Mouse (Mus musculus): ENCODE data around the gene Hoxd12.

Hoxd12 gene

DNA sequence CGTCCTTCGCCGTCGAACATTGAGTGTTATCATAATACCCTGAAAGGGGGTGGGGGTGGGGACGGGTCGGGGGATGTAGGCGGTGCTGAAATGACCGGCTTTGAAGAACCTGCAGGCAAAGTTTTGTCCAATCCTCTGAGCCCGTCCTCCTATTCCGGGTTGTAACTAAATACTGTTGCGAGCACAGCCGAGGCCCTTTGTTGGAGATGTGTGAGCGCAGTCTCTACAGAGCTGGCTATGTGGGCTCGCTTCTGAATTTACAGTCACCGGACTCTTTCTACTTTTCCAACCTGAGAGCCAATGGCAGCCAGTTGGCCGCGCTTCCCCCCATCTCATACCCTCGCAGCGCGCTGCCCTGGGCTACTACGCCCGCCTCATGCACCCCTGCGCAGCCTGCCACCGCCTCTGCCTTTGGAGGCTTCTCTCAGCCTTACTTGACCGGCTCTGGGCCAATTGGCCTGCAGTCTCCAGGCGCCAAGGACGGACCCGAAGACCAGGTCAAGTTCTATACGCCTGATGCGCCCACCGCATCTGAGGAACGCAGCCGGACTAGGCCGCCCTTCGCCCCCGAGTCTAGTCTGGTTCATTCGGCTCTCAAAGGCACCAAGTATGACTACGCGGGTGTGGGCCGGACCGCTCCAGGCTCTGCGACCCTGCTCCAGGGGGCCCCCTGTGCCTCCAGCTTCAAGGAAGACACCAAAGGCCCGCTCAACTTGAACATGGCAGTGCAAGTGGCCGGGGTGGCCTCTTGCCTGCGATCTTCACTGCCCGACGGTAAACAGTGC, at the start of gene Hoxd12:
Gene Hoxd12, plus strand, starts transcription at position 133 of the 785 bp plus-strand sequence.
- in situ Hi-C loops (cut with MseI, MboI) = no loop called here

- in situ Hi-C loops (cut with MseI, MboI) = no loop called here
Observed at GRCm38 (mm10) chr2:74635412-74635811, 39.4 kb upstream of the Hoxd12 start.

GRCm38 (mm10) chr2:74642431-74642830, 32.4 kb upstream of the Hoxd12 start:
- in situ Hi-C loops (cut with MseI, MboI) = no loop called here

GRCm38 (mm10) chr2:74645631-74646030, 29.2 kb upstream of the Hoxd12 start:
- in situ Hi-C loops (cut with MseI, MboI) = no loop called here

DNA sequence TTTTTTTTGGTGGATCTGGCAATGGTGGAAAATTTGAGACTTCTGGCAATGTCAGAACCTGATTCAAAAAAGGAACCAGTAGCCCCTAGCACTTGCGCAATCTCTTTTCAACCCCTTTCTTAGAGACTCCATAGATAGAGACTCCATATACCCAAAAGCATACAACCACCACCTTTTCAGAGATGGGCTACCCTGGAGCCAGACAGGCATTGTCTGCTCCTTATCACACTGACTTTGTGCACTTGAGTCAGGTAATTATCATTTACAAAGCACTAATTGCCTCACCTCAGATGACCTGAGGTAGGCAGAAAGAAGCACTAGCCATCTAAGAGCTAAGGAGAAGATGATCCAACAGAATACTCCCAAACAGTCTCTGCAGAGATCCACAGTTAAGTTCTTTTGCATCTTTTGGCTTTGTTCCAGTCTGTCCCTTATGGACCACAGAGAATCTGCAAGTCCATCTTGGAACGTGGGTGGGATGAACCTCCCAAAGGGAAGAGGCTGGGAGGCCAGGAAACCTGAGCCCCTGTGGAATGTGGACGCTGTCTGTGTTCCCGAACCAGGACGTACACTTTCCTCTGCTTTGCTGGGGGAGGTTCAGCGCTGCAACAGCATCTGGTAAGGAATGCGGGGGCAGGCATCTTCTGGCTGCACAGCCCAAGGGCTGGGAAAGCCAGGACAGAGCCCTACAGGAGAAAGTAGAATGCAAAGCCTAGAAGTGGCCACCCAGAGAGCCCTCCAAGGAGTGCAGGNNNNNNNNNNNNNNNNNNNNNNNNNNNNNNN, 27.5 kb upstream of the Hoxd12 start:
- in situ Hi-C loops (cut with MseI, MboI) = no loop called here

GRCm38 (mm10) chr2:74652996-74653340, 21.8 kb upstream of the Hoxd12 start:
- in situ Hi-C loops (cut with MseI, MboI) = loop anchor here (10.0 kb wide), 1 partner anchor 588 kb away; no protein-coding TSS in a partner anchor

- in situ Hi-C loops (cut with MseI, MboI) = loop anchor here (10.0 kb wide), 1 partner anchor 589 kb away; no protein-coding TSS in a partner anchor
Observed at GRCm38 (mm10) chr2:74653781-74654535, 20.9 kb upstream of the Hoxd12 start.

GRCm38 (mm10) chr2:74654743-74655419, 19.9 kb upstream of the Hoxd12 start:
- in situ Hi-C loops (cut with MseI, MboI) = loop anchor here (10.0 kb wide), 1 partner anchor 590 kb away; no protein-coding TSS in a partner anchor

GRCm38 (mm10) chr2:74655420-74655781, 19.4 kb upstream of the Hoxd12 start:
- in situ Hi-C loops (cut with MseI, MboI) = loop anchor here (10.0 kb wide), 1 partner anchor 591 kb away; no protein-coding TSS in a partner anchor

- in situ Hi-C loops (cut with MseI, MboI) = loop anchor here (10.0 kb wide), 1 partner anchor 591 kb away; no protein-coding TSS in a partner anchor
Observed at GRCm38 (mm10) chr2:74655821-74656631, 18.8 kb upstream of the Hoxd12 start.

GRCm38 (mm10) chr2:74656632-74657021, 18.2 kb upstream of the Hoxd12 start:
- in situ Hi-C loops (cut with MseI, MboI) = loop anchor here (10.0 kb wide), 1 partner anchor 592 kb away; no protein-coding TSS in a partner anchor

- in situ Hi-C loops (cut with MseI, MboI) = loop anchor here (10.0 kb wide), 1 partner anchor 593 kb away; no protein-coding TSS in a partner anchor
Observed at GRCm38 (mm10) chr2:74657251-74658023, 17.4 kb upstream of the Hoxd12 start.

DNA sequence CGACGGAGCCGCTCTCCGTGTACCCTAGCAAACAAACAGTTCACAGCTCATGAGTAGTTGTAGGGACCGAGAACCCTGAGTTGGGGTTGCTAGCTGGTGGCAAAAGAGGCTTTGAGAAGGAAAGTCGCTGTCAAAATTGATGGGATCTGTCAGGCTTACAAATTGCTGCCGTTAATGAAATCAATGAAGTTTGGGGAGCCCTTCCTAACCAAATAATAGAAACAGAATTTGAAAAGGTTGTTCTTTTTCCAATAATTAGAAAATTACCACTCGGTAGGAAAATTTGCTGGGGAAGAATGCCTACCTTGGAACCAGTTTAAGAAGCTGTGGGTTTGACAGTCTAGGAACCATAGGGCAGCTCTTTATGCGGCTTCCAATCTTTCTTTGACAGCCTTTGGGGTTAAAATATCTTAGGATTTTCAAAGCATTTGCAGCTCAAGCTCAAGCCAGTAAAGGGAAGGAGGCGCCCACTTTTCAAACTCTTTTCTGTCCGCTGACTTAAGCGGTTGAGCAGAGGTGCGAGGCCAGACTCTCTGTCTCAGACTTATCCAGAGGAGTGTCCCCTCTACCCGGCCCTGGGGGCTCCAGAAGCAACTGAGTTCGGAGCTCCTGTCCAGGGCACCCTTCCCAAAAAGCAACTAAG, 16.7 kb upstream of the Hoxd12 start:
- in situ Hi-C loops (cut with MseI, MboI) = loop anchor here (10.0 kb wide), 1 partner anchor 593 kb away; no protein-coding TSS in a partner anchor

- in situ Hi-C loops (cut with MseI, MboI) = loop anchor here (10.0 kb wide), 1 partner anchor 594 kb away; no protein-coding TSS in a partner anchor
Observed at GRCm38 (mm10) chr2:74658667-74659371, 16.0 kb upstream of the Hoxd12 start.

DNA sequence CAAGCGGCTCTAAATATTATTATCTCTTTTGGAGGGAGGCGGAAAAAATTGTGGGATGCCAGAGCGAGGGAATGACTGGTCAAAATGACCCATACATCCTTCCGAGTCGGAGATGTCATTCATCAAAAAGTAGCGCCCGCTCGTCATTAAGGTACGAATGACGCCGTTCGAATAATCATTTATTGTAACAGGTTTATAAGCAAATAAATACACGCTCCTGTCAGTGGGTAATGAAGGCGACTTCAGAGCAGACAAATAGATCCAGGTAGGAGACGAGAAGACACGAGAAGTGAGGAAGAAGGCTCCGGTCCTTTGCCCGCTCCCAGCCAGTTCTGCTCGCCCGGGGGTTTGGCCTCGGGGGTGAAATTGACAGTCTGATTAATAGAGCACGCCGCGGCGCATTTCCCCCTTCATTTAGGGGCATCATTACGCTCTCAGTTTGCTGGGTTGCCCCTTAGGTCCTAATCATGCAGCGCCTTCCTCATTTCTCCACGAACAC, 15.3 kb upstream of the Hoxd12 start, which contains the start of gene Evx2:
Gene Evx2, minus strand, starts transcription at position 51 of the 499 bp plus-strand sequence.
- in situ Hi-C loops (cut with MseI, MboI) = loop anchor here (10.0 kb wide), 3 partner anchors 355 to 595 kb away; no protein-coding TSS in a partner anchor

- in situ Hi-C loops (cut with MseI, MboI) = loop anchor here (10.0 kb wide), 2 partner anchors 356 to 366 kb away; no protein-coding TSS in a partner anchor
Observed at GRCm38 (mm10) chr2:74660421-74661375, 14.1 kb upstream of the Hoxd12 start.
